Mouse (Mus musculus) kidney, postnatal 0 days (tissue): Measurements from ENCODE around the gene Ptpn20. TPM values are rescaled to one million over a fixed set of nuclear protein-coding genes. Genes with fewer than 3 reads are reported as not detected.

Experiments used
- ATAC-seq: fragments of 200-750 bp; cut with Nextera tagmentation; replicated peaks from 2 replicates; pipeline ENCODE4 v1.8.0; 2017; ENCODE audit warnings: low read depth, moderate number of reproducible peaks, moderate TSS enrichment, moderate library complexity; ENCODE audit not compliant: low FRiP score
- DNase-seq: peaks from one replicate; pipeline ENCODE4 v3.0.0-alpha.2; 2016; ENCODE audit warnings: low spot score
- H3K27ac ChIP-seq: fragments of 300-500 bp; sonication (generic); 2 replicates; pipeline ENCODE4 v1.5.1; 2014; ENCODE audit warnings: mild to moderate bottlenecking
- H3K27me3 ChIP-seq: fragments of 300-500 bp; sonication (generic); 2 replicates; pipeline ENCODE4 v1.6.1; 2014; ENCODE audit warnings: low read length, mixed read lengths; ENCODE audit not compliant: insufficient read depth
- H3K36me3 ChIP-seq: fragments of 300-500 bp; sonication (generic); 2 replicates; pipeline ENCODE4 v1.6.1; 2014; ENCODE audit warnings: low read length, mixed read lengths; ENCODE audit not compliant: insufficient read depth
- H3K4me1 ChIP-seq: fragments of 300-500 bp; sonication (generic); replicated peaks from 2 replicates; pipeline ENCODE4 v1.6.1; 2014; ENCODE audit warnings: antibody characterized with exemption, low read length, mixed read lengths; ENCODE audit not compliant: insufficient read depth
- H3K4me2 ChIP-seq: fragments of 300-500 bp; sonication (generic); 2 replicates; pipeline ENCODE4 v1.6.1; 2014; ENCODE audit warnings: mild to moderate bottlenecking, low read length, moderate library complexity, mixed read lengths
- H3K4me3 ChIP-seq: fragments of 300-500 bp; sonication (generic); replicated peaks from 2 replicates; pipeline ENCODE4 v1.5.1; 2014; ENCODE audit warnings: low read depth, low read length
- H3K9ac ChIP-seq: fragments of 300-500 bp; sonication (generic); 2 replicates; pipeline ENCODE4 v1.6.1; 2014; ENCODE audit warnings: low read depth, low read length
- H3K9me3 ChIP-seq: fragments of 300-500 bp; sonication (generic); replicated peaks from 2 replicates; pipeline ENCODE4 v1.6.1; 2016; ENCODE audit warnings: low read length, inconsistent platforms, mixed read lengths
- CTCF ChIP-seq: IDR thresholded peaks from 2 replicates; pipeline ENCODE4 v1.5.1; 2016; ENCODE audit warnings: antibody characterized with exemption, low read depth, mild to moderate bottlenecking, moderate library complexity
- WGBS: fragments of 180-500 bp; shearing (Covaris S2); extraction: QIAGEN DNeasy Blood & Tissue Kit; methylation state at CpG from one replicate; pipeline ENCODE4 v1.1.7; 2014; 5-methylcytosine and 5-hydroxymethylcytosine counted together
- polyA plus RNA-seq: library from polyadenylated mRNA; unstranded; fragments of >200 nt; fragmentation: Nextera tagmentation; extraction: Ambion mirVana; gene quantifications from 2 replicates; pipeline ENCODE4 v1.2.1, GENCODE M21; 2015

Gene Ptpn20
- polyA plus RNA-seq = not detected in 2 replicates

- Histone ChIP-seq H3K4me2 (no peak within 1 kb of the TSS), H3K27me3 (no peaks in the 10 kb centered on the region), H3K36me3 (no peaks in the 10 kb centered on the region), H3K9ac (no peak within 1 kb of the TSS), H3K9me3 (no peaks in the 10 kb centered on the region), H3K4me1 (no peaks in the 10 kb centered on the region), H3K27ac (no peak within 1 kb of the TSS), H3K4me3 (no peak within 1 kb of the TSS)
- 60% methylated on average over 14 of the region's 14 CpGs for WGBS
- ATAC-seq (no peak; the same call in 1 of the 2 replicates), DNase-seq (no peak)
- TF ChIP-seq CTCF = peak; percentile 46; the same call in 1 of the 2 replicates
Observed at GRCm38 (mm10) chr14:33588951-33589350, at the start of gene Ptpn20. Gene Ptpn20 (plus strand): TSS chr14:33589207.

GRCm38 (mm10) chr14:33539559-33540167 lies 49.3 kb upstream of the Ptpn20 start:
- Histone ChIP-seq H3K9me3 (no peaks in the 10 kb centered on the region), H3K4me2 (no peak overlapping the region), H3K36me3 (no peaks in the 10 kb centered on the region), H3K4me1 (no peaks in the 10 kb centered on the region), H3K9ac (no peak overlapping the region), H3K27ac (no peak overlapping the region), H3K27me3 (no peaks in the 10 kb centered on the region), H3K4me3 (no peak overlapping the region)
- WGBS = 60% methylated on average over 7 of the region's 7 CpGs
- TF ChIP-seq CTCF = no peak
- ATAC-seq (no peak), DNase-seq (peak; percentile 25)

GRCm38 (mm10) chr14:33545565-33546143 lies 43.4 kb upstream of the Ptpn20 start:
- Histone ChIP-seq H3K4me2 (no peak overlapping the region), H3K9ac (no peak overlapping the region), H3K4me3 (no peak overlapping the region), H3K4me1 (no peaks in the 10 kb centered on the region), H3K36me3 (no peaks in the 10 kb centered on the region), H3K27ac (no peak overlapping the region), H3K9me3 (no peaks in the 10 kb centered on the region), H3K27me3 (no peaks in the 10 kb centered on the region; the same call in 1 of the 2 replicates)
- 80% methylated on average over 8 of the region's 8 CpGs for WGBS
- DNase-seq = no peak
- no peak for ATAC-seq
- no peak for TF ChIP-seq CTCF

GRCm38 (mm10) chr14:33548650-33549049 lies 40.4 kb upstream of the Ptpn20 start:
- no peak overlapping the region for H3K9ac ChIP-seq
- no peak for ATAC-seq
- no peaks in the 10 kb centered on the region for H3K36me3 ChIP-seq
- no peak overlapping the region for H3K27ac ChIP-seq
- no peak for DNase-seq
- no peak for TF ChIP-seq CTCF
- 68% methylated on average over 3 of the region's 3 CpGs for WGBS
- no peaks in the 10 kb centered on the region for H3K4me1 ChIP-seq
- H3K4me3 ChIP-seq = no peak overlapping the region
- H3K9me3 ChIP-seq = no peaks in the 10 kb centered on the region
- no peak overlapping the region for H3K4me2 ChIP-seq
- no peaks in the 10 kb centered on the region; the same call in 1 of the 2 replicates for H3K27me3 ChIP-seq

GRCm38 (mm10) chr14:33549856-33550255 lies 39.2 kb upstream of the Ptpn20 start:
- DNase-seq = no peak
- no peak overlapping the region for H3K27ac ChIP-seq

GRCm38 (mm10) chr14:33570737-33571136 lies 18.3 kb upstream of the Ptpn20 start:
- H3K9ac ChIP-seq = no peak overlapping the region
- 37% methylated on average over 6 of the region's 6 CpGs for WGBS
- H3K4me3 ChIP-seq = no peak overlapping the region
- no peaks in the 10 kb centered on the region for H3K4me1 ChIP-seq
- ATAC-seq (no peak), DNase-seq (no peak)
- H3K36me3 ChIP-seq = no peaks in the 10 kb centered on the region
- H3K4me2 ChIP-seq = no peak overlapping the region
- no peak for TF ChIP-seq CTCF
- H3K27ac ChIP-seq = no peak overlapping the region
- no peaks in the 10 kb centered on the region for H3K27me3 ChIP-seq
- no peaks in the 10 kb centered on the region for H3K9me3 ChIP-seq

More at GRCm38 (mm10) chr14:33549856-33550255, 39.2 kb upstream of the Ptpn20 start:
- H3K36me3 ChIP-seq = no peaks in the 10 kb centered on the region
- no peak overlapping the region for H3K4me2 ChIP-seq
- TF ChIP-seq CTCF = no peak
- H3K4me1 ChIP-seq = no peaks in the 10 kb centered on the region
- no peak for ATAC-seq
- H3K27me3 ChIP-seq = no peaks in the 10 kb centered on the region; the same call in 1 of the 2 replicates
- no peak overlapping the region for H3K9ac ChIP-seq
- WGBS = 65% methylated on average over 6 of the region's 6 CpGs
- H3K4me3 ChIP-seq = no peak overlapping the region
- H3K9me3 ChIP-seq = no peaks in the 10 kb centered on the region

- Histone ChIP-seq H3K27ac (no peak overlapping the region), H3K27me3 (no peaks in the 10 kb centered on the region), H3K36me3 (no peaks in the 10 kb centered on the region), H3K4me2 (no peak overlapping the region), H3K4me1 (no peaks in the 10 kb centered on the region), H3K4me3 (no peak overlapping the region), H3K9me3 (no peaks in the 10 kb centered on the region), H3K9ac (no peak overlapping the region)
- DNase-seq (no peak), ATAC-seq (no peak)
- WGBS = 67% methylated on average over 3 of the region's 3 CpGs
- TF ChIP-seq CTCF = no peak
Observed at GRCm38 (mm10) chr14:33573643-33574042, 15.4 kb upstream of the Ptpn20 start.
